Mouse (Mus musculus): ENCODE measurements at regions not wholly inside any gene's neighbourhood (a gene's known extent, or its start where the extent isn't known, plus 50 kb on each side); places are given as distances from the start of the nearest gene placed in this dataset.

GRCm38 (mm10) chr12:85548076-85548475, 50.8 kb upstream of the Jdp2 start:
- TF ChIP-seq GATA1 (IDR thresholded peaks at IDR 0.05; ENCODE audit: borderline replicate concordance, low read length) (no peak), FLI1 (IDR thresholded peaks at IDR 0.05; ENCODE audit: low read length) (no peak)
